Mouse (Mus musculus) limb, embryonic 14.5 days (tissue): ENCODE measurements around the gene Get4. TPM values are rescaled to one million over a fixed set of nuclear protein-coding genes. Genes with fewer than 3 reads are reported as not detected.

Experiments
- ATAC-seq: fragments of 200-750 bp; cut with Nextera tagmentation; 2 replicates; pipeline ENCODE4 v1.8.0; 2017; ENCODE audit warnings: low read depth, moderate number of reproducible peaks, moderate TSS enrichment; ENCODE audit not compliant: low FRiP score
- DNase-seq: peaks from one replicate; pipeline ENCODE4 v3.0.0-alpha.2; 2015; ENCODE audit warnings: low spot score
- H3K27ac ChIP-seq: fragments of 300-500 bp; sonication (generic); replicated peaks from 2 replicates; pipeline ENCODE4 v1.5.1; 2014; ENCODE audit warnings: low read depth, mild to moderate bottlenecking, low read length, moderate library complexity, mixed read lengths
- H3K27me3 ChIP-seq: fragments of 300-500 bp; sonication (generic); 2 replicates; pipeline ENCODE4 v1.6.1; 2014; ENCODE audit warnings: low read length, mixed read lengths; ENCODE audit not compliant: control insufficient read depth, insufficient read depth
- H3K36me3 ChIP-seq: fragments of 300-500 bp; sonication (generic); 2 replicates; pipeline ENCODE4 v1.6.1; 2014; ENCODE audit warnings: mild to moderate bottlenecking, low read length, moderate library complexity, mixed read lengths; ENCODE audit not compliant: control insufficient read depth, insufficient read depth
- H3K4me1 ChIP-seq: fragments of 300-500 bp; sonication (generic); 2 replicates; pipeline ENCODE4 v1.6.1; 2014; ENCODE audit warnings: antibody characterized with exemption, low read length, mixed read lengths; ENCODE audit not compliant: control insufficient read depth, insufficient read depth
- H3K4me2 ChIP-seq: fragments of 300-500 bp; sonication (generic); replicated peaks from 2 replicates; pipeline ENCODE4 v1.6.1; 2014; ENCODE audit warnings: low read depth, mild to moderate bottlenecking, low read length, moderate library complexity; ENCODE audit not compliant: severe bottlenecking
- H3K4me3 ChIP-seq: fragments of 300-500 bp; sonication (generic); replicated peaks from 2 replicates; pipeline ENCODE4 v1.5.1; 2014; ENCODE audit warnings: low read length
- H3K9ac ChIP-seq: fragments of 300-500 bp; sonication (generic); 2 replicates; pipeline ENCODE4 v1.6.1; 2014; ENCODE audit warnings: mild to moderate bottlenecking, low read depth, low read length, moderate library complexity; ENCODE audit not compliant: severe bottlenecking
- H3K9me3 ChIP-seq: fragments of 300-500 bp; sonication (generic); 2 replicates; pipeline ENCODE4 v1.6.1; 2016; ENCODE audit warnings: low read length; ENCODE audit not compliant: control insufficient read depth
- POLR2A ChIP-seq: fragments of 200-500 bp; IDR thresholded peaks from 2 replicates; pipeline ENCODE4 v1.8.0; 2012; ENCODE audit warnings: inconsistent platforms, mild to moderate bottlenecking, moderate library complexity, borderline replicate concordance; ENCODE audit not compliant: insufficient read depth, insufficient read length; ENCODE audit errors: extremely low read depth
- WGBS: fragments of 180-500 bp; shearing (Covaris S2); extraction: QIAGEN DNeasy Blood & Tissue Kit; methylation state at CpG from one replicate; pipeline ENCODE4 v1.1.7; 2014; 5-methylcytosine and 5-hydroxymethylcytosine counted together
- polyA plus RNA-seq, 2 experiments: library from polyadenylated mRNA; depleted of rRNA in 1 of 2; stranded (reverse) in 1 of 2; unstranded in 1 of 2; fragments of >200 nt; fragmentation: Nextera tagmentation in 1 of 2; extraction: Ambion mirVana in 1 of 2; gene quantifications; 2 replicates each; pipeline versions ENCODE4 v1.2.1 to v1.2.3; 2012 to 2014

Gene Get4
- polyA plus RNA-seq, 2 experiments, result 136 to 152 TPM

GRCm38 (mm10) chr5:139216774-139217173 is 35.4 kb upstream of the Get4 start:
- ATAC-seq, result peak; percentile 42; the same call in 1 of the 2 replicates

GRCm38 (mm10) chr5:139220006-139220515 is 32.1 kb upstream of the Get4 start:
- no peak overlapping the region for H3K9ac ChIP-seq
- DNase-seq (peak; percentile 38), ATAC-seq (peak; percentile 70; the same call in 1 of the 2 replicates)
- H3K27me3 ChIP-seq, result no peaks in the 10 kb centered on the region
- H3K4me2 ChIP-seq, result no peak overlapping the region
- H3K27ac ChIP-seq, result no peak overlapping the region
- WGBS, result 91% methylated on average over 4 of the region's 4 CpGs
- H3K9me3 ChIP-seq, result no peaks in the 10 kb centered on the region
- no peak overlapping the region for H3K4me3 ChIP-seq
- TF ChIP-seq POLR2A, result no peak
- peaks cover 70% of the 10 kb centered on the region for H3K36me3 ChIP-seq
- H3K4me1 ChIP-seq, result no peaks in the 10 kb centered on the region

More at GRCm38 (mm10) chr5:139216774-139217173, 35.4 kb upstream of the Get4 start:
- 82% methylated on average over 3 of the region's 3 CpGs for WGBS
- no peak overlapping the region for H3K9ac ChIP-seq
- peaks cover 42% of the 10 kb centered on the region for H3K36me3 ChIP-seq
- no peaks in the 10 kb centered on the region for H3K9me3 ChIP-seq
- no peak for DNase-seq
- no peak overlapping the region for H3K4me3 ChIP-seq
- H3K4me1 ChIP-seq, result no peaks in the 10 kb centered on the region
- TF ChIP-seq POLR2A, result no peak
- H3K4me2 ChIP-seq, result no peak overlapping the region
- H3K27ac ChIP-seq, result no peak overlapping the region
- no peaks in the 10 kb centered on the region for H3K27me3 ChIP-seq

GRCm38 (mm10) chr5:139220610-139221009 is 31.5 kb upstream of the Get4 start:
- H3K4me3 ChIP-seq, result no peak overlapping the region

GRCm38 (mm10) chr5:139223331-139223730 is 28.8 kb upstream of the Get4 start:
- H3K4me2 ChIP-seq, result no peak overlapping the region
- TF ChIP-seq POLR2A, result no peak
- no peaks in the 10 kb centered on the region for H3K27me3 ChIP-seq
- WGBS, result 91% methylated on average over 10 of the region's 10 CpGs
- H3K36me3 ChIP-seq, result peaks cover 79% of the 10 kb centered on the region
- no peak for DNase-seq
- H3K4me3 ChIP-seq, result no peak overlapping the region
- no peak overlapping the region for H3K27ac ChIP-seq
- H3K9ac ChIP-seq, result no peak overlapping the region
- no peaks in the 10 kb centered on the region for H3K9me3 ChIP-seq
- no peaks in the 10 kb centered on the region for H3K4me1 ChIP-seq
- no peak for ATAC-seq

More at GRCm38 (mm10) chr5:139220610-139221009, 31.5 kb upstream of the Get4 start:
- H3K9me3 ChIP-seq, result no peaks in the 10 kb centered on the region
- no peak overlapping the region for H3K27ac ChIP-seq
- no peaks in the 10 kb centered on the region for H3K4me1 ChIP-seq
- DNase-seq, result no peak
- peaks cover 70% of the 10 kb centered on the region for H3K36me3 ChIP-seq
- H3K9ac ChIP-seq, result no peak overlapping the region
- no peak overlapping the region for H3K4me2 ChIP-seq
- WGBS, result 83% methylated on average over 4 of the region's 4 CpGs
- ATAC-seq, result no peak
- no peak for TF ChIP-seq POLR2A
- H3K27me3 ChIP-seq, result no peaks in the 10 kb centered on the region

- Histone ChIP-seq H3K4me2 (no peak overlapping the region), H3K36me3 (peaks cover 89% of the 10 kb centered on the region), H3K4me3 (no peak overlapping the region), H3K27ac (no peak overlapping the region), H3K9me3 (no peaks in the 10 kb centered on the region), H3K27me3 (no peaks in the 10 kb centered on the region), H3K4me1 (no peaks in the 10 kb centered on the region), H3K9ac (no peak overlapping the region)
- ATAC-seq (no peak), DNase-seq (no peak)
- TF ChIP-seq POLR2A, result no peak
- 94% methylated on average over 4 of the region's 4 CpGs for WGBS
Observed at GRCm38 (mm10) chr5:139227236-139227635, 24.9 kb upstream of the Get4 start.
